Mouse (Mus musculus) MEL (cell line): ENCODE measurements at regions not wholly inside any gene's neighbourhood (a gene's known extent, or its start where the extent isn't known, plus 50 kb on each side); places are given as distances from the start of the nearest gene placed in this dataset.

Source experiments
- DNase-seq: peaks from one replicate; pipeline ENCODE4 v3.0.0; 2011; ENCODE audit warnings: low read depth, low spot score
- H3K27ac ChIP-seq: 2 replicates; pipeline ENCODE4 v1.5.1; 2012; ENCODE audit warnings: low read depth, mild to moderate bottlenecking, control low read depth, low read length, moderate library complexity; ENCODE audit not compliant: control insufficient read depth
- H3K27me3 ChIP-seq, 2 experiments: fragments of 150-350 bp in 1 of 2; sonication (generic) in 1 of 2; 2 replicates each; pipeline ENCODE4 v1.6.1; 2012; ENCODE audit warnings: low read length in 2 of 2, mild to moderate bottlenecking in 2 of 2, improper control_type of control experiment in 1 of 2, moderate library complexity in 1 of 2; ENCODE audit not compliant: insufficient read depth in 2 of 2, control insufficient read depth in 1 of 2
- H3K36me3 ChIP-seq, 2 experiments: 2 replicates each; pipeline ENCODE4 v1.6.1; 2012 to 2014; ENCODE audit warnings: low read length in 2 of 2, improper control_type of control experiment in 1 of 2, inconsistent platforms in 1 of 2, mild to moderate bottlenecking in 1 of 2; ENCODE audit not compliant: insufficient read depth in 2 of 2, control insufficient read depth in 1 of 2
- H3K4me1 ChIP-seq, 2 experiments: fragments of 150-350 bp in 1 of 2; sonication (generic) in 1 of 2; 2 replicates each; pipeline ENCODE4 v1.6.1; 2012; ENCODE audit warnings: low read length in 2 of 2, improper control_type of control experiment in 1 of 2, mild to moderate bottlenecking in 1 of 2; ENCODE audit not compliant: insufficient read depth in 2 of 2, control insufficient read depth in 1 of 2
- H3K4me3 ChIP-seq, 2 experiments: fragments of 150-350 bp in 1 of 2; sonication (generic) in 1 of 2; 2 replicates each; pipeline ENCODE4 v1.5.1; 2012; ENCODE audit warnings: low read depth in 2 of 2, low read length in 2 of 2, mild to moderate bottlenecking in 2 of 2, moderate library complexity in 2 of 2, control low read depth in 1 of 2, improper control_type of control experiment in 1 of 2; ENCODE audit not compliant: control insufficient read depth in 1 of 2, insufficient read depth in 1 of 2
- H3K79me2 ChIP-seq: 2 replicates; pipeline ENCODE4 v1.6.1; 2012; ENCODE audit warnings: mild to moderate bottlenecking, low read length, moderate library complexity; ENCODE audit not compliant: control insufficient read depth, poor library complexity, insufficient read depth
- H3K9ac ChIP-seq: 2 replicates; pipeline ENCODE4 v1.6.1; 2012; ENCODE audit warnings: low read depth, mild to moderate bottlenecking, control low read depth, low read length, moderate library complexity; ENCODE audit not compliant: control insufficient read depth, poor library complexity, severe bottlenecking
- H3K9me3 ChIP-seq: fragments of 150-350 bp; sonication (generic); replicated peaks from 2 replicates; pipeline ENCODE4 v1.6.1; 2012; ENCODE audit warnings: mild to moderate bottlenecking, low read length, improper control_type of control experiment, moderate library complexity; ENCODE audit not compliant: insufficient read depth
- CHD2 ChIP-seq: IDR thresholded peaks from 2 replicates; pipeline ENCODE4 v1.6.1; 2011; ENCODE audit warnings: low read length, improper control_type of control experiment
- E2F4 ChIP-seq: IDR thresholded peaks from 2 replicates; pipeline ENCODE4 v1.6.1; 2011; ENCODE audit warnings: low read depth, low read length, improper control_type of control experiment, borderline replicate concordance
- ELF1 ChIP-seq: IDR thresholded peaks from 2 replicates; pipeline ENCODE4 v1.6.1; 2014; ENCODE audit warnings: low read depth, mild to moderate bottlenecking, inconsistent platforms, low read length, improper control_type of control experiment, moderate library complexity
- GABPA ChIP-seq: IDR thresholded peaks from 2 replicates; pipeline ENCODE4 v1.6.1; 2012; ENCODE audit warnings: low read depth, mild to moderate bottlenecking, inconsistent platforms, low read length, improper control_type of control experiment, moderate library complexity
- GATA1 ChIP-seq: IDR thresholded peaks from 2 replicates; pipeline ENCODE4 v1.6.1; 2011; ENCODE audit warnings: low read depth, low read length, improper control_type of control experiment
- JUND ChIP-seq: IDR thresholded peaks from 2 replicates; pipeline ENCODE4 v1.6.1; 2011; ENCODE audit warnings: low read depth, mild to moderate bottlenecking, improper control_type of control experiment, low read length
- MAFK ChIP-seq: IDR thresholded peaks from 2 replicates; pipeline ENCODE4 v1.6.1; 2011; ENCODE audit warnings: low read depth, mild to moderate bottlenecking, low read length, improper control_type of control experiment, borderline replicate concordance
- MEF2A ChIP-seq: IDR thresholded peaks from 2 replicates; pipeline ENCODE4 v1.6.1; 2014; ENCODE audit warnings: low read depth, mild to moderate bottlenecking, inconsistent platforms, low read length, improper control_type of control experiment; ENCODE audit not compliant: poor library complexity, insufficient replicate concordance, severe bottlenecking; ENCODE audit errors: extremely low read depth
- MXI1 ChIP-seq: IDR thresholded peaks from 2 replicates; pipeline ENCODE4 v1.6.1; 2011; ENCODE audit warnings: mild to moderate bottlenecking, low read depth, low read length, improper control_type of control experiment
- MYC ChIP-seq: IDR thresholded peaks from 2 replicates; pipeline ENCODE4 v1.6.1; 2011; ENCODE audit warnings: low read depth, mild to moderate bottlenecking, low read length, improper control_type of control experiment, moderate library complexity
- NELFE ChIP-seq: IDR thresholded peaks from 2 replicates; pipeline ENCODE4 v1.6.1; 2011; ENCODE audit warnings: low read depth, low read length, improper control_type of control experiment
- POLR2A ChIP-seq, 2 experiments: IDR thresholded peaks; 2 replicates each; pipeline ENCODE4 v1.6.1; 2011 to 2012; ENCODE audit warnings: low read length in 2 of 2, mild to moderate bottlenecking in 2 of 2, control low read depth in 1 of 2, improper control_type of control experiment in 1 of 2, low read depth in 1 of 2, moderate library complexity in 1 of 2; ENCODE audit not compliant: control insufficient read depth in 1 of 2, insufficient read depth in 1 of 2, poor library complexity in 1 of 2
- SMC3 ChIP-seq: IDR thresholded peaks from 2 replicates; pipeline ENCODE4 v1.6.1; 2011; ENCODE audit warnings: low read depth, low read length, improper control_type of control experiment
- TAL1 ChIP-seq: IDR thresholded peaks from 2 replicates; pipeline ENCODE4 v1.6.1; 2012; ENCODE audit warnings: mild to moderate bottlenecking, inconsistent platforms, low read length, moderate library complexity, mixed read lengths
- TBP ChIP-seq: IDR thresholded peaks from 2 replicates; pipeline ENCODE4 v1.8.0; 2011; ENCODE audit warnings: low read depth, low read length, improper control_type of control experiment
- TCF12 ChIP-seq: IDR thresholded peaks from 2 replicates; pipeline ENCODE4 v1.6.1; 2014; ENCODE audit warnings: low read depth, mild to moderate bottlenecking, inconsistent platforms, low read length, improper control_type of control experiment, moderate library complexity
- UBTF ChIP-seq: IDR thresholded peaks from 2 replicates; pipeline ENCODE4 v1.6.1; 2012; ENCODE audit warnings: low read depth, mild to moderate bottlenecking, inconsistent platforms, low read length, improper control_type of control experiment, moderate library complexity, borderline replicate concordance; ENCODE audit not compliant: insufficient read depth
- USF2 ChIP-seq, 2 experiments: IDR thresholded peaks; 2 replicates each; pipeline ENCODE4 v1.6.1; 2011 to 2012; ENCODE audit warnings: improper control_type of control experiment in 2 of 2, low read length in 2 of 2, borderline replicate concordance in 1 of 2, inconsistent platforms in 1 of 2, low read depth in 1 of 2, mild to moderate bottlenecking in 1 of 2; ENCODE audit not compliant: insufficient read depth in 1 of 2
- ZC3H11A ChIP-seq: IDR thresholded peaks from 2 replicates; pipeline ENCODE4 v1.6.1; 2012; ENCODE audit warnings: low read depth, mild to moderate bottlenecking, inconsistent platforms, low read length, improper control_type of control experiment
- ZMIZ1 ChIP-seq: IDR thresholded peaks from 2 replicates; pipeline ENCODE4 v1.6.1; 2012; ENCODE audit warnings: low read depth, mild to moderate bottlenecking, inconsistent platforms, low read length, improper control_type of control experiment, moderate library complexity
- ZNF384 ChIP-seq: IDR thresholded peaks from 2 replicates; pipeline ENCODE4 v1.6.1; 2012; ENCODE audit warnings: low read depth, mild to moderate bottlenecking, inconsistent platforms, low read length, improper control_type of control experiment

- Histone ChIP-seq H3K27ac (no peak overlapping the region), H3K4me3 (no peak overlapping the region)
- TF ChIP-seq USF2 (IDR thresholded peaks at IDR 0.05; ENCODE audit: borderline replicate concordance in 1 of 2, insufficient read depth in 1 of 2, low read depth in 1 of 2, low read length in 2 of 2) (no peak), JUND (no peak), MXI1 (no peak), UBTF (no peak), GATA1 (no peak), ZNF384 (no peak), TBP (no peak), GABPA (no peak), ZC3H11A (no peak), E2F4 (no peak), ZMIZ1 (no peak), POLR2A (IDR thresholded peaks at IDR 0.05; ENCODE audit: control insufficient read depth in 1 of 2, insufficient read depth in 1 of 2, low read depth in 1 of 2, low read length in 2 of 2, poor library complexity in 1 of 2) (no peak), MAFK (no peak), ELF1 (no peak)
- TF ChIP-seq, all 39 proteins: peak for 0
- no peaks in the 10 kb centered on the region for H3K79me2 ChIP-seq
- DNase-seq, result no peak
- no peak overlapping the region for H3K9ac ChIP-seq
- H3K36me3 ChIP-seq, result no peaks in the 10 kb centered on the region
- H3K4me1 ChIP-seq, result no peaks in the 10 kb centered on the region
- no peaks in the 10 kb centered on the region for H3K9me3 ChIP-seq
- no peaks in the 10 kb centered on the region; a peak in 1 of 4 replicates for H3K27me3 ChIP-seq
These were observed 60.3 kb upstream of the Wnt4 start for GRCm38 (mm10) chr4:137216908-137217497.

GRCm38 (mm10) chr4:137214573-137214972 lies 62.7 kb upstream of the Wnt4 start:
- Histone ChIP-seq H3K27ac (no peak overlapping the region), H3K4me3 (no peak overlapping the region), H3K4me1 (no peaks in the 10 kb centered on the region), H3K79me2 (no peaks in the 10 kb centered on the region), H3K36me3 (no peaks in the 10 kb centered on the region), H3K9me3 (no peaks in the 10 kb centered on the region), H3K9ac (no peak overlapping the region), H3K27me3 (no peaks in the 10 kb centered on the region; a peak in 1 of 4 replicates)
- no peak for TF ChIP-seq TAL1
- no peak for TF ChIP-seq NELFE
- no peak for TF ChIP-seq MYC
- no peak for TF ChIP-seq ZC3H11A
- no peak for TF ChIP-seq MEF2A
- TF ChIP-seq SMC3, result no peak
- TF ChIP-seq POLR2A (IDR thresholded peaks at IDR 0.05; ENCODE audit: control insufficient read depth in 1 of 2, insufficient read depth in 1 of 2, low read depth in 1 of 2, low read length in 2 of 2, poor library complexity in 1 of 2), result no peak
- TF ChIP-seq USF2 (IDR thresholded peaks at IDR 0.05; ENCODE audit: borderline replicate concordance in 1 of 2, insufficient read depth in 1 of 2, low read depth in 1 of 2, low read length in 2 of 2), result no peak
- TF ChIP-seq ZMIZ1, result no peak
- TF ChIP-seq CHD2, result no peak
- no peak for TF ChIP-seq TCF12
- no peak for DNase-seq
